Mouse (Mus musculus): ENCODE data around the gene Prss56. TPM values are rescaled to one million over a fixed set of nuclear protein-coding genes. Genes with fewer than 3 reads are reported as not detected.

The Prss56 gene
- polyA plus RNA-seq, 1 experiment from 2014 or later = 1.1 TPM

GRCm38 (mm10) chr1:87186261-87187036 lies 3.3 kb downstream of the Prss56 start:
- peaks cover 66% of the 10 kb centered on the region for H3K27me3 ChIP-seq
- ATAC-seq (ENCODE audit: insufficient number of reproducible peaks, insufficient read depth, low FRiP score, low TSS enrichment) = 0 out of 2 replicates have a peak, but pooled peaks have one; percentile 12
- no peaks in the 10 kb centered on the region for H3K9me3 ChIP-seq
- H3K4me2 ChIP-seq (replicated peaks) = peak overlapping the region; percentile 92
- H3K27ac ChIP-seq = no peak overlapping the region
- peak overlapping the region; percentile 52 for H3K9ac ChIP-seq
- WGBS = 2% methylated on average over 54 of the region's 54 CpGs
- peak overlapping the region; percentile 47 for H3K4me3 ChIP-seq
- H3K36me3 ChIP-seq = no peaks in the 10 kb centered on the region
- peaks cover 15% of the 10 kb centered on the region for H3K4me1 ChIP-seq

GRCm38 (mm10) chr1:87187037-87187355 lies 3.9 kb downstream of the Prss56 start:
- peak overlapping the region; percentile 47 for H3K4me3 ChIP-seq
- peak overlapping the region; percentile 92 for H3K4me2 ChIP-seq (replicated peaks)
- under 1% methylated on average over 15 of the region's 15 CpGs for WGBS
- ATAC-seq (ENCODE audit: insufficient number of reproducible peaks, insufficient read depth, low FRiP score, low TSS enrichment) = no peak
- no peaks in the 10 kb centered on the region for H3K36me3 ChIP-seq
- peaks cover 60% of the 10 kb centered on the region for H3K27me3 ChIP-seq
- peaks cover 15% of the 10 kb centered on the region for H3K4me1 ChIP-seq
- peak overlapping the region; percentile 52 for H3K9ac ChIP-seq
- no peaks in the 10 kb centered on the region for H3K9me3 ChIP-seq
- H3K27ac ChIP-seq = no peak overlapping the region

GRCm38 (mm10) chr1:87190429-87190828 lies 7.3 kb downstream of the Prss56 start, which contains the start of gene Chrnd:
TSS of gene Chrnd (plus strand) at chr1:87190607.
- H3K4me2 ChIP-seq (replicated peaks) = no peak within 1 kb of the TSS
- H3K27me3 ChIP-seq = peaks cover 26% of the 10 kb centered on the region
- H3K9me3 ChIP-seq = no peaks in the 10 kb centered on the region
- H3K4me1 ChIP-seq = peaks cover 7% of the 10 kb centered on the region
- WGBS = 19% methylated on average over 4 of the region's 4 CpGs
- ATAC-seq (ENCODE audit: insufficient number of reproducible peaks, insufficient read depth, low FRiP score, low TSS enrichment) = peak; percentile 30; the same call in 1 of the 2 replicates
- no peak within 1 kb of the TSS for H3K9ac ChIP-seq
- no peaks in the 10 kb centered on the region for H3K36me3 ChIP-seq
- no peak within 1 kb of the TSS for H3K27ac ChIP-seq
- H3K4me3 ChIP-seq = no peak within 1 kb of the TSS

DNA sequence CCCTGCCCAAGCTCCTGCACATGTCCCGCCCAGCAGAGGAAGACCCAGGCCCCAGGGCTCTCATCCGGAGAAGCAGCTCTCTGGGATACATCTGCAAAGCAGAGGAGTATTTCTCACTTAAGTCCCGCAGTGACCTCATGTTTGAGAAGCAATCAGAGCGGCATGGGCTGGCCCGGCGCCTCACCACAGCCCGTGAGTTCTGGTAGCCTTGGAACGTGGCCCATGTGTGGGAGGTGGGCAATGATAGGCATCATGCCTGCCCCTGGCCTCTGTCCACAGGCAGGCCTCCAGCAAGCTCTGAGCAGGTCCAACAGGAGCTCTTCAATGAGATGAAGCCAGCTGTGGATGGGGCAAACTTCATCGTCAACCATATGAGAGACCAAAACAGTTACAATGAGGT lies 14.2 kb downstream of the Prss56 start:
- Histone ChIP-seq H3K27ac (no peak overlapping the region), H3K4me1 (no peaks in the 10 kb centered on the region), H3K9me3 (no peaks in the 10 kb centered on the region), H3K9ac (no peak overlapping the region), H3K4me3 (no peak overlapping the region), H3K27me3 (0 out of 2 replicates have a peak, but pooled peaks cover 2% of the 10 kb centered on the region), H3K4me2 (replicated peaks) (no peak overlapping the region), H3K36me3 (no peaks in the 10 kb centered on the region)
- ATAC-seq (ENCODE audit: insufficient number of reproducible peaks, insufficient read depth, low FRiP score, low TSS enrichment) = no peak
- WGBS = 79% methylated on average over 9 of the region's 9 CpGs

- ATAC-seq (ENCODE audit: insufficient number of reproducible peaks, insufficient read depth, low FRiP score, low TSS enrichment) = no peak; the same call in 1 of the 2 replicates
- H3K27me3 ChIP-seq = 0 out of 2 replicates have a peak, but pooled peaks cover 2% of the 10 kb centered on the region
- H3K9ac ChIP-seq = no peak overlapping the region
- H3K36me3 ChIP-seq = no peaks in the 10 kb centered on the region
- no peak overlapping the region for H3K4me2 ChIP-seq (replicated peaks)
- H3K27ac ChIP-seq = no peak overlapping the region
- no peak overlapping the region for H3K4me3 ChIP-seq
- WGBS = 71% methylated on average over 12 of the region's 12 CpGs
- no peaks in the 10 kb centered on the region for H3K4me1 ChIP-seq
- H3K9me3 ChIP-seq = no peaks in the 10 kb centered on the region
Observed at GRCm38 (mm10) chr1:87198119-87199065, 15.3 kb downstream of the Prss56 start.

- WGBS = 57% methylated on average over 2 of the region's 2 CpGs
- H3K4me2 ChIP-seq (replicated peaks) = no peak overlapping the region
Observed at GRCm38 (mm10) chr1:87200811-87201210, 17.7 kb downstream of the Prss56 start.

GRCm38 (mm10) chr1:87201848-87202247 lies 18.7 kb downstream of the Prss56 start:
- H3K4me1 ChIP-seq = peaks cover 6% of the 10 kb centered on the region
- WGBS = 47% methylated on average over 1 of the region's 1 CpGs
- H3K9ac ChIP-seq = no peak overlapping the region
- H3K27me3 ChIP-seq = peaks cover 17% of the 10 kb centered on the region
- ATAC-seq (ENCODE audit: insufficient number of reproducible peaks, insufficient read depth, low FRiP score, low TSS enrichment) = no peak
- H3K36me3 ChIP-seq = no peaks in the 10 kb centered on the region
- no peak overlapping the region for H3K4me2 ChIP-seq (replicated peaks)
- no peak overlapping the region for H3K27ac ChIP-seq
- no peaks in the 10 kb centered on the region for H3K9me3 ChIP-seq
- no peak overlapping the region for H3K4me3 ChIP-seq

More at GRCm38 (mm10) chr1:87200811-87201210, 17.7 kb downstream of the Prss56 start:
- H3K27ac ChIP-seq = no peak overlapping the region
- H3K9ac ChIP-seq = no peak overlapping the region
- no peak for ATAC-seq (ENCODE audit: insufficient number of reproducible peaks, insufficient read depth, low FRiP score, low TSS enrichment)
- H3K4me1 ChIP-seq = peaks cover 4% of the 10 kb centered on the region
- H3K4me3 ChIP-seq = no peak overlapping the region
- H3K9me3 ChIP-seq = no peaks in the 10 kb centered on the region
- H3K27me3 ChIP-seq = peaks cover 7% of the 10 kb centered on the region; the same call in 1 of the 2 replicates
- H3K36me3 ChIP-seq = no peaks in the 10 kb centered on the region

DNA sequence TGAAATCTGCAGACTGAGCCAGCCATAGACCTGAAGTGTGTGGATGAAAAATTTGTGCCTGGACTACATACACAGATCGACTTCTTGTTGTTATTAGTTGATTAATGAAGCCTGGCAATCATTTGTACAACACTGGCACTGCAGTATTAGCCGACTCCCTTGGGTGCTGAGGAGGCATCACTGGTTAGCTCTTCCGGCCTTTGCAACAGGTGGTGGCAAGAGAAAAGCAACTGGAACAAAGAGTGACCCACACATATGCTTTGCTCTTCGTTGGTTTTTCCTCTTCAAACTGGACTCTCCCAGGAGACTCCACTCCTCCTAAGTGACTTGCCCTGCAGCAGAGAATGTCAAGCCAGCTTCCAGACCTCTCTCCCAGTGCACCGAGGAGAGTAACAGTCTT lies 20.7 kb downstream of the Prss56 start:
- no peak for ATAC-seq (ENCODE audit: insufficient number of reproducible peaks, insufficient read depth, low FRiP score, low TSS enrichment)
- H3K4me1 ChIP-seq = peaks cover 6% of the 10 kb centered on the region
- H3K4me2 ChIP-seq (replicated peaks) = no peak overlapping the region
- 84% methylated on average over 5 of the region's 5 CpGs for WGBS
- H3K9me3 ChIP-seq = no peaks in the 10 kb centered on the region
- no peaks in the 10 kb centered on the region for H3K36me3 ChIP-seq
- no peak overlapping the region for H3K27ac ChIP-seq
- peaks cover 25% of the 10 kb centered on the region for H3K27me3 ChIP-seq
- H3K4me3 ChIP-seq = no peak overlapping the region
- no peak overlapping the region for H3K9ac ChIP-seq

DNA sequence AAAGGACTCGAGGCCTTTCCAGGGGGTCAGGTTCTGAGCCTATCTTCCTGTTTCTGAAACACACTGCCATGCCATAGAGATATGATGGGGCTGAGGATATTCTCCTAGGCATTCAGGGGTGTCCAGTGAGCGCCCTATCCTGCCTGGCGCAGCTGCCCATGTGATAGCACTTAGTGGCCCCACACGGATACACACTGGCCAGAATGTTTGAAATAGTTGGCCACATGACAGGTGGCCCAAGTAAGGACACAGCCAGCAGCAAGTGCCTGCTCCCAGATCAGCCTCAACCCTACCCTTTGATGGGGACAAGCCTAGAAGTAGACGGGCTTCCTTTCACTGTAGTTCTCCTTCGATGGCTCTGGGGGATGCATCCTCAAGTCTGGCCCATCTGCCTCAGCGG lies 21.4 kb downstream of the Prss56 start, which contains the start of gene Chrng:
Chrng (plus strand) TSS at position 193 of the 400 bp plus-strand sequence.
- no peak within 1 kb of the TSS for H3K27ac ChIP-seq

DNA sequence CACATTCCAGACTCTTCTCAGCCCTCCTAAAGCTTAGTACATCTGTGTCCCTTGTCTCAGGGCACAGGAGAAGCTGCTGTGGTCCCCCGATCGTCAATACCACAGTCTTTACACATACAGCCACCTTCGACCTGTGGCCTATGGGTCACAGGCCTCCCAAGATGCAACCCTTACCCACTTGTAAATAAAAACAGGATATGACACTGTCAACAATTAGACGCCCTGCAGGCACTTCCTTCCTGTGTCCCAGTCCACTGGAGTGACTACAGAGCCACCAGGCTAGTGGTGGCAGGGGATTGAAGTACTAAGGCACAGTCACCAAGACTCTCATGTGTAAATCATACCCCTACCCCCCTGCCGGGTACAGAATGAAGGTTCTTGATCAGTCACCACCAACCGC lies 21.9 kb downstream of the Prss56 start:
- Histone ChIP-seq H3K9ac (no peak overlapping the region), H3K27ac (no peak overlapping the region), H3K4me3 (no peak overlapping the region), H3K4me1 (peaks cover 6% of the 10 kb centered on the region), H3K4me2 (replicated peaks) (no peak overlapping the region), H3K36me3 (no peaks in the 10 kb centered on the region), H3K9me3 (no peaks in the 10 kb centered on the region), H3K27me3 (peaks cover 25% of the 10 kb centered on the region)
- WGBS = 41% methylated on average over 6 of the region's 6 CpGs
- no peak for ATAC-seq (ENCODE audit: insufficient number of reproducible peaks, insufficient read depth, low FRiP score, low TSS enrichment)

More for the DNA sequence above, 21.4 kb downstream of the Prss56 start, which contains the start of gene Chrng:
- Histone ChIP-seq H3K4me3 (no peak within 1 kb of the TSS), H3K9me3 (no peaks in the 10 kb centered on the region), H3K36me3 (no peaks in the 10 kb centered on the region), H3K27me3 (peaks cover 25% of the 10 kb centered on the region), H3K4me1 (peaks cover 6% of the 10 kb centered on the region), H3K4me2 (replicated peaks) (no peak within 1 kb of the TSS), H3K9ac (0 out of 2 replicates have a peak within 1 kb of the TSS, but pooled peaks have one; percentile 30)
- no peak for ATAC-seq (ENCODE audit: insufficient number of reproducible peaks, insufficient read depth, low FRiP score, low TSS enrichment)
- WGBS = 85% methylated on average over 7 of the region's 7 CpGs

- H3K9ac ChIP-seq = peak overlapping the region; percentile 30; the same call in 1 of the 2 replicates
- ATAC-seq (ENCODE audit: insufficient number of reproducible peaks, insufficient read depth, low FRiP score, low TSS enrichment) = peak; percentile 52; the same call in 1 of the 2 replicates
Observed at GRCm38 (mm10) chr1:87205502-87205901, 22.4 kb downstream of the Prss56 start.

More at GRCm38 (mm10) chr1:87205502-87205901, 22.4 kb downstream of the Prss56 start:
- Histone ChIP-seq H3K27ac (no peak overlapping the region), H3K9me3 (no peaks in the 10 kb centered on the region), H3K36me3 (no peaks in the 10 kb centered on the region), H3K4me2 (replicated peaks) (no peak overlapping the region; the same call in 1 of the 2 replicates), H3K4me3 (no peak overlapping the region), H3K4me1 (peaks cover 6% of the 10 kb centered on the region), H3K27me3 (peaks cover 25% of the 10 kb centered on the region)
- WGBS = 31% methylated on average over 3 of the region's 3 CpGs

All from embryonic facial prominence, embryonic 12.5 days (tissue).